Mouse (Mus musculus): Measurements from ENCODE around the gene Zfp524. TPM values are rescaled to one million over a fixed set of nuclear protein-coding genes. Genes with fewer than 3 reads are reported as not detected.

The Zfp524 gene
- total and polyA plus RNA-seq, 2 experiments = 6.7 to 38.3 TPM

GRCm38 (mm10) chr7:4975455-4975854, 38.8 kb upstream of the Zfp524 start:
- no peaks in the 10 kb centered on the region for H3K79me2 ChIP-seq (ENCODE audit: control insufficient read depth, insufficient read depth, low read length)
- H3K9ac ChIP-seq (ENCODE audit: low read depth, low read length) = no peak overlapping the region
- no peak overlapping the region for H3K27ac ChIP-seq (replicated peaks; ENCODE audit: insufficient read depth, low read depth, low read length)
- no peaks in the 10 kb centered on the region for H3K36me3 ChIP-seq (ENCODE audit: control insufficient read depth, insufficient read depth, low read length)
- H3K4me3 ChIP-seq (ENCODE audit: insufficient read depth, low read depth, low read length) = no peak overlapping the region
- no peaks in the 10 kb centered on the region for H3K4me1 ChIP-seq (ENCODE audit: control insufficient read depth, insufficient read depth, low read length)
- H3K27me3 ChIP-seq (ENCODE audit: control insufficient read depth, insufficient read depth, low read length) = no peaks in the 10 kb centered on the region
- no peak for DNase-seq (ENCODE audit: extremely low read depth, low read depth, low spot score)
- WGBS = 40% methylated on average over 4 of the region's 4 CpGs
- no peak for TF ChIP-seq POLR2A (IDR thresholded peaks at IDR 0.05; ENCODE audit: extremely low read depth, insufficient read depth, low read length)
- no peak for TF ChIP-seq CTCF (IDR thresholded peaks at IDR 0.05; ENCODE audit: low read depth, low read length)

DNA sequence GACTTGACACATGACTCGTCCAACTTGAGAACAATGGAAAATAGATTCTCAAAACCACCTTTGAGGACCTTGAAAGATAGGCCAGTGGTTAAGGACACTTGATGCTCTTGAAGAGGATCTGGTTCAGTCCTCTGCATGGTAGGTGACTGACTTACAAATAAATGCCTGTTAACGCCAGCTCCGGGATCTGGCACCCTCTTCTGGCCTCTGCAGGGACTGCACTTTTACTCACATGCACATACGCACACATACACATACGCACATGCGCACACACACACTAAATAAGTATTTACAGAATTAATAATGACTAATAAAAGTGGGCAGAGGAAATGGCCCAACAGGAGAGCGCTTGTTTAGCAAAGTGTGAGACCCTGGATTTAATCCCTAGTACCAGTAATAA, 37.4 kb upstream of the Zfp524 start:
- no peaks in the 10 kb centered on the region for H3K4me1 ChIP-seq (ENCODE audit: control insufficient read depth, insufficient read depth, low read length)
- no peak overlapping the region for H3K4me3 ChIP-seq (ENCODE audit: insufficient read depth, low read depth, low read length)
- H3K27ac ChIP-seq (replicated peaks; ENCODE audit: insufficient read depth, low read depth, low read length) = no peak overlapping the region
- H3K36me3 ChIP-seq (ENCODE audit: control insufficient read depth, insufficient read depth, low read length) = no peaks in the 10 kb centered on the region
- H3K27me3 ChIP-seq (ENCODE audit: control insufficient read depth, insufficient read depth, low read length) = no peaks in the 10 kb centered on the region
- DNase-seq (ENCODE audit: extremely low read depth, low read depth, low spot score) = no peak
- TF ChIP-seq CTCF (IDR thresholded peaks at IDR 0.05; ENCODE audit: low read depth, low read length) = peak; percentile 20; the same call in 1 of the 2 replicates
- TF ChIP-seq POLR2A (IDR thresholded peaks at IDR 0.05; ENCODE audit: extremely low read depth, insufficient read depth, low read length) = no peak
- WGBS = 92% methylated on average over 7 of the region's 7 CpGs
- no peaks in the 10 kb centered on the region for H3K79me2 ChIP-seq (ENCODE audit: control insufficient read depth, insufficient read depth, low read length)
- H3K9ac ChIP-seq (ENCODE audit: low read depth, low read length) = no peak overlapping the region

DNA sequence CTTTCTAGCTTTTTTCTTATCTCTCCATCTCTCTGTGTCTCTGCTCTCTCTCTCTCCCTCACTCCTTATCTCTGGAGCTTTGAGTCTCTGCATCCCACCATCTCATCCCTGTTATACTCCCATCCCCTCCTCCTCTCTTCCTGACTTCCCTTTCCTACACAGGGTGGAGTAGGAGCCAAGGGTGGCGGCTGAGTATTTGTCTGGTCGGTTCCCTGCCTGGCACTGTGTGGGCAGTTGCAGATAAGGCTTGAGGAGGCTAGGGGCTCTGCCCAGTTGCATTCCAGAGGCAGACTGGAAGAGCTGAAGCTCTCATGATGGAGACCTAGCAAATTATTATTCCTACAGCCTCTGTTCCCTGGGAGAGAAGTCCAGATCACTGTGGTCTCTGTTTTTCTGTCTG, 26.0 kb upstream of the Zfp524 start:
- TF ChIP-seq CTCF (IDR thresholded peaks at IDR 0.05; ENCODE audit: low read depth, low read length) (no peak), POLR2A (IDR thresholded peaks at IDR 0.05; ENCODE audit: extremely low read depth, insufficient read depth, low read length) (no peak)
- 46% methylated on average over 2 of the region's 2 CpGs for WGBS
- H3K36me3 ChIP-seq (ENCODE audit: control insufficient read depth, insufficient read depth, low read length) = no peaks in the 10 kb centered on the region
- H3K27me3 ChIP-seq (ENCODE audit: control insufficient read depth, insufficient read depth, low read length) = no peaks in the 10 kb centered on the region; the same call in 1 of the 2 replicates
- no peak overlapping the region for H3K4me3 ChIP-seq (ENCODE audit: insufficient read depth, low read depth, low read length)
- no peaks in the 10 kb centered on the region for H3K79me2 ChIP-seq (ENCODE audit: control insufficient read depth, insufficient read depth, low read length)
- DNase-seq (ENCODE audit: extremely low read depth, low read depth, low spot score) = no peak
- no peaks in the 10 kb centered on the region for H3K4me1 ChIP-seq (ENCODE audit: control insufficient read depth, insufficient read depth, low read length)
- H3K9ac ChIP-seq (ENCODE audit: low read depth, low read length) = no peak overlapping the region
- no peak overlapping the region for H3K27ac ChIP-seq (replicated peaks; ENCODE audit: insufficient read depth, low read depth, low read length)

- no peak for DNase-seq (ENCODE audit: extremely low read depth, low read depth, low spot score)
- H3K36me3 ChIP-seq (ENCODE audit: control insufficient read depth, insufficient read depth, low read length) = no peaks in the 10 kb centered on the region
- no peak overlapping the region for H3K4me3 ChIP-seq (ENCODE audit: insufficient read depth, low read depth, low read length)
- H3K4me1 ChIP-seq (ENCODE audit: control insufficient read depth, insufficient read depth, low read length) = peaks cover 4% of the 10 kb centered on the region; the same call in 1 of the 2 replicates
- no peak for TF ChIP-seq CTCF (IDR thresholded peaks at IDR 0.05; ENCODE audit: low read depth, low read length)
- TF ChIP-seq POLR2A (IDR thresholded peaks at IDR 0.05; ENCODE audit: extremely low read depth, insufficient read depth, low read length) = no peak
- H3K9ac ChIP-seq (ENCODE audit: low read depth, low read length) = no peak overlapping the region
- WGBS = 85% methylated on average over 55 of the region's 55 CpGs
- no peaks in the 10 kb centered on the region for H3K79me2 ChIP-seq (ENCODE audit: control insufficient read depth, insufficient read depth, low read length)
- no peak overlapping the region for H3K27ac ChIP-seq (replicated peaks; ENCODE audit: insufficient read depth, low read depth, low read length)
- no peaks in the 10 kb centered on the region; the same call in 1 of the 2 replicates for H3K27me3 ChIP-seq (ENCODE audit: control insufficient read depth, insufficient read depth, low read length)
These were observed 20.7 kb upstream of the Zfp524 start for GRCm38 (mm10) chr7:4993347-4993998.

GRCm38 (mm10) chr7:4993999-4994788, 20.0 kb upstream of the Zfp524 start:
- no peaks in the 10 kb centered on the region; the same call in 1 of the 2 replicates for H3K27me3 ChIP-seq (ENCODE audit: control insufficient read depth, insufficient read depth, low read length)
- H3K27ac ChIP-seq (replicated peaks; ENCODE audit: insufficient read depth, low read depth, low read length) = no peak overlapping the region
- H3K4me1 ChIP-seq (ENCODE audit: control insufficient read depth, insufficient read depth, low read length) = peaks cover 4% of the 10 kb centered on the region; the same call in 1 of the 2 replicates
- TF ChIP-seq POLR2A (IDR thresholded peaks at IDR 0.05; ENCODE audit: extremely low read depth, insufficient read depth, low read length) (no peak), CTCF (IDR thresholded peaks at IDR 0.05; ENCODE audit: low read depth, low read length) (no peak)
- no peak overlapping the region for H3K4me3 ChIP-seq (ENCODE audit: insufficient read depth, low read depth, low read length)
- no peaks in the 10 kb centered on the region for H3K36me3 ChIP-seq (ENCODE audit: control insufficient read depth, insufficient read depth, low read length)
- 84% methylated on average over 59 of the region's 59 CpGs for WGBS
- H3K9ac ChIP-seq (ENCODE audit: low read depth, low read length) = no peak overlapping the region
- no peaks in the 10 kb centered on the region for H3K79me2 ChIP-seq (ENCODE audit: control insufficient read depth, insufficient read depth, low read length)
- no peak for DNase-seq (ENCODE audit: extremely low read depth, low read depth, low spot score)
